Mouse (Mus musculus) spleen, adult 18-20 months (tissue): ENCODE measurements around the gene Wrb.
A peak's percentile ranks its signal among the peaks of the same experiment; 100 is the strongest.
"Not testable (repeated sequence)": the region's sequence is repeated elsewhere in the genome, so short reads cannot be mapped to it uniquely, and the experiment has no call there.

Experiments used
- DNase-seq, 2 experiments: peaks; one replicate each; pipeline ENCODE4 v3.0.0; 2022; ENCODE audit warnings: mixed read lengths in 2 of 2

Gene Wrb

DNA sequence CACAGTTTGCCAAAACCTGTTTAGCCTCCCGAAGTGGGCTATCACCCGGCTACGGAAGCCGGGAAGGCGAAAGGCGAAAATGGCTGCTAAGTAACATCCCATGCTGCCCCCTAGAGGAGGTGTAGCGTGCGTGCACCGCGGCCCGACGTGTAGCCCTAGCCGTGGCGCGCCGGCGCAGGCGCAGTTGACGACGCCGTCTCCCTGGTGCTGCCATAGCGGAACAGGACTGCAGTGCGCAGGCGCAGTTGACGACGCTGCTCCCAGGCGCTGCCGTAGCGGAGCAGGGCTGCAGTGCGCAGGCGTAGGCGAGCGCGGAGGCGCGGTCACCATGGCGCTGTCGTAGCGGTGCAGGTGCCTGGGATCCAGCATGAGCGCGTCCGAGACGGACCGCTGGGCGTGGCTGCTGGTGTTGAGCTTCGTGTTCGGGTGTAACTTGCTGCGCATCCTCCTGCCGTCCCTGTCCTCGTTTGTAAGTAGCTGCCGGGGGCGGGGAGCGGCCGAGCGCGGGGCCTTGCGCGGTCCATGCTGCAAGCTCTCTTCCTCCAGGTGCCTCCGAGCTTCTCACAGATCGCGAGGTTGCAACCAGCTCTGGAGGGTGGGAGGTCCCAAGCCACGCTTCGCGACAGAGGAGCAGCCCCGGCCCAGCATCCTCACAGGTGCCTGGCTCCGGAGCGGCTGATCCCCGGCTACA is at the start of gene Wrb:
Gene Wrb (plus strand): TSS at position 298 of the 691 bp plus-strand sequence.
- DNase-seq = peak; percentile 99 to 100

GRCm38 (mm10) chr16:96095966-96096365 is 49.2 kb upstream of the Wrb start:
- no peak for DNase-seq

- DNase-seq = not testable (repeated sequence)
Observed at GRCm38 (mm10) chr16:96097811-96098210, 47.4 kb upstream of the Wrb start.

- no peak for DNase-seq
Observed at GRCm38 (mm10) chr16:96103036-96103435, 42.2 kb upstream of the Wrb start.

DNA sequence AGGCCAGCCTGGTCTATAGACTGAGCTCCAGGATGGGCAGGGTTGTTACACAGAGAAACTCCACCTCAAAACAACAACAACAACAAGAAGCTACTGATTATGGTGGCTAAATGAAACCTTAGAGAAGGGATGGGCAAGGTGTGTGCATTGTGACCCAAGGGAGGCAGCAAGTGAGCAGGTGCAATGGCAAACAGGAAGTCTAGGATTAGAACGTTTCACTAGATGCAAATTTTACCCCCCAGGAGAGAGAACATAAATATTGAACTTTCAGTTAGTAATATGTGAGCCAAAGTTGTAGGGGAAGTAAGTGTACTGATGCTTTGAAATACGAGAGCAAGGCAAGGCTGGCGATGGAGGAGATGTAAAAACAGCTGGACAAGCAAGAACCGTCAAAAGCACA is 35.5 kb upstream of the Wrb start:
- DNase-seq = peak; percentile 29 to 35

DNA sequence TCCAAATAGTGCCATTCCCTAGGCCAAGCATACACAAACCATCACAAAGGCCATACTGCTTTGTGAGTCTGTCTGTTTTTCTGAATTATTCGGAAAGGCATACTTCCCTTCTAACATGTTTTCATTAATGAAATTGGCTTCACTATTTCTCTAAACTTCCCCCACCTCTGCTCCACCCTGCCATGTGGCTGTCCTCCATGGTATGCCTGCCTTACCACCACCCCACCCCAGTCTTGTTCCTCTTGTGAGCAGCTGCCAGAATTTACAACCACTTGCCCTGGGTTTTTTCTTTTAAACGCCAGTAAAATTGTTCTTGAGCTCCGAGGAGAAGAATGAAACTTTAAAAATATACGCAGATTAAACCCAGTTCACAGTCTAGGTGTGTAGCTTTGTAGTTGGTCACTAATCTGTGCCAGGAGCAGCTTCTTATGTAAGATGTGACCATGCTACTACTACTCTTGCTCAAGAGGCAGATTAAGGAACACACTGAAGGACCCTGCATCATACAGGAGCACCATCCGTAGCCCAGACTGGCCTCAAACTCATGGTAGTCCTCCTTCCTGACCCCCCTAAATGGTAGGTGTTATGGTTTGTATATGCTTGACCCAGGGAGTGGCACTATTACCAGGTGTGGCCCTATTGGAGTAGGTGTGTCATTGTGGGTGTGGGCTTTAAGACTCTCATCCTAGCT is 34.4 kb upstream of the Wrb start:
- peak; percentile 25 to 46 for DNase-seq

DNA sequence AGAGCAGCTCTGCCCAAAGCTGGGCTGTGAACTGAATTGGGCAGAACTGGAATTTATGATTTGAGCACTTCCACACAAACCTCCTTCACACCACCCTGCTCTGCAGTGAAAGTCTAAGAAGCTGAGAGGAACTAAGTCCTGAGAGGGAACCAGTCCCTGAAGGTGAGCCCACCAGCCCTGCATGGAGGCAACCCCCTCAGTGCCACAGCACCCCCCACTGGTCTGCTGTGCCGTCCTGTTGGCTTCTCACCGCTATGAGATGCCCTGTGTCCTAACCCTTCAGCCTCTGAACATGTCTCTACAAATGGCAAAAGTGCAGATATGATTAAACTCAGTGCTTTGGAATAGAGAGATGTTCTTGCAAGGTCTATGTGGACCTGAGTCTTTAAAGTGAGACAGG is 32.4 kb upstream of the Wrb start:
- peak; percentile 44 to 55 for DNase-seq

DNA sequence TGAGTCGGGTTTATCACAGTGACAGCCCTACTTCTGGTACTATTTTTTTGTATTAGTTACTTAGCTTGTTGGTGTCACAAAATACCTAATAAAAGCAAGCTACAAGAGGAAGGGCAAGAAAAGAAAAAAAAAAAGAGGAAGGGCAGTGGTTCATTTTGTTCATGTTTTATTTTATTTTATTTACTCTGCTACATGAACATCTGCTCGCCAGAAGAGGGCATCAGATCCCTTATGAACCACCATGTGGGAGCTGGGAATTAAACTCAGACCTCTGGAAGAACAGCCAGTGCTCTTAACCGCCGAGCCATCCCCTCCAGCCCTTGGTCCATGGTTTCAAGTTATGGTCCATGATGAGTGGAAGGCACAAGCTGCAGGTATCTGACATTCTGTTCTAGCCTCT is 30.5 kb upstream of the Wrb start:
- DNase-seq = no peak

DNA sequence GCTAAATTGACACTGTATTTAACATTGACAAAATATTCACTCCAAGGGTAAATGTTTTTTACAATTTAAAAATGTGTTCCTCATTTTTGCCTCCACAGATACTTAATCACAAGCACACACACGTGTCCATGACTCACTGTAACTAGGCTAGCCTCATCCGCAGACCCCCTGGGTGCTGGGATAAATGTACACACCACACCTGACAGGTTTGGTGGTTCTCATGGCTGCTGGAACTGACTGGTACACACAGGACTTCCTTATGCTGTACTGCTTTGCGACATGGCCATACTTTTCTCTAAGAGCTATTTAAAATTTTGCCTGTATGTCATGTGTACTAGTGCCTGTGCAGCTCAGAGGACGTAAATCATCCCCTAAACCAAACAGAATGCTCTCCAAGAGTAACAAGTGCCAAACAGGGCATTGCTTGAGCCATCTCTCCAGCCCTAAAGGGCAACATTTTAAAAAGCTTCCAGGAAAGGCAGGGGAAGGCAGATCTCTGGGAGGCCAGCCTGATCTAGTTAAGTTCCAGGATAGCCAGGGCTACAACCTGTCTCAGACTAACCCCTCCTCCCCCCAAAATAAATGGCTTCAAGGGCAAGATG is 25.1 kb upstream of the Wrb start:
- DNase-seq = no peak

GRCm38 (mm10) chr16:96126684-96127171 is 18.5 kb upstream of the Wrb start:
- DNase-seq = no peak

DNA sequence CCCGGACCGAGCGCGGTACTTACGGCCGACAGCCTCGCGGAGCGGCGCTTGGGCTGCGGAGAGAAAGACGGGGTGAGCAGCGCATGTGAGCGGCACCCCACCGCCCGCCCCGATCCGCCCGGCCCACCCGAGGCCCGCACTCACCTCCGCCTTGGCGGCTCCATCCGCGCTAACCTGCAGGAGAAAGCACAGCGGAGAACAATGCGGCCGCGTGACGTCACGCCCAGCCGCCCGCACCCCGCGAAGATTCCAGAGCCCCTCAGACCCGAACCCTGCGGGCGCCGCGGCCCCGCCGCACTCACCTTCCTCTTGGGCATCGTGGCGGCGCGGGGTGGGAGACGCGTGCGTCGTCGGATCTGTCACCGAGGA is 17.9 kb upstream of the Wrb start:
- DNase-seq = no peak

DNA sequence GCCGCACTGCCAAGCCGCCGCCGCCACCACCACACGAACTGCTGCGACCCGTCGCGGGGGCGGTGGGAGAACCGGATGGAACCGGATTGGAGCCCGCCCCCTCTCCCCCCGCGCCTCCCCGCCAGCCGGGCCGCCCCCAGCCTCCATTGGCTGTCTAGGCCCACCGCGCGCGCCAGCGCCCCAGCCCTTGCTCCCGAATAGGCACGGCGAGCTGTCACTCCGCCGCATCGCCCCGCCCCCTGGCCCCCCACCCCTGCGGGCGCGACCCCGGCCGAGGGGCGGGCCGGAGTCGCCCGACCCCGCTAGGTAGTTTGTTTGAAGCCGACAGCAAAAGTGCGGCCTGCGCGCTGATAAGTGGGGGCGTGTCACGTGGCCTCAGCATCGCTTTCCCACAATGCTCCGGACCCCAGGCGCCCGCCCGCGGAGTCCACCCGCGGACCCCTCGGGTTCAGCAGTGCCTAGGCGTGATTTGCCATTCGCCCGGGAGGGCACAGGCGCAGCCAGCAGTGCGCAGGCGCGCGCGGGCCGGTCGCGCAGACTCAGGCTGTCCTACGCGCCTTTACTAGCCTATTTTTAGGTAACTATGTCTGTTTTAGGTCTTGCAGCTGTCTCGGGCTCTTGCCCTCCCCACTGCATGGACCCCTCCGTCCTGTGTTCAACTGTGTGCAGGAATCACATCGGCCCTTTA is 17.4 kb upstream of the Wrb start, which contains the start of gene Hmgn1:
Gene Hmgn1 (minus strand): TSS at position 73 of the 688 bp plus-strand sequence.
- peak; percentile 89 to 94 for DNase-seq

- DNase-seq = no peak
Observed at GRCm38 (mm10) chr16:96128466-96128865, 16.7 kb upstream of the Wrb start.

DNA sequence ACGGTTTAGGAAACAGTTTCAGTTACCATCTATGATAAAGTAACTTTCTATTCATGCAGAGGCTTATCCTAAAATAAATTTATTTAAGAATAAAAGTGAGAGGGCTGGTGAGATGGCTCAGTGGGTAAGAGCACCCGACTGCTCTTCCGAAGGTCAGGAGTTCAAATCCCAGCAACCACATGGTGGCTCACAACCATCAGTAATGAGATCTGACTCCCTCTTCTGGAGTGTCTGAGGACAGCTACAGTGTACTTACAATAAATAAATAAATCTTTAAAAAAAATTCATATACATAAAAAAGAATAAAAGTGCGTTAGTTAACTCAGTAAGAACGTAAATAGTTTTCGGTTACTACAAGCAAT is 478 bp upstream of the Wrb start:
- not testable (repeated sequence) for DNase-seq

- no peak for DNase-seq
Observed at GRCm38 (mm10) chr16:96145814-96146213, 607 bp downstream of the Wrb start.

- DNase-seq = no peak
Observed at GRCm38 (mm10) chr16:96148834-96149233, 3.6 kb downstream of the Wrb start.

DNA sequence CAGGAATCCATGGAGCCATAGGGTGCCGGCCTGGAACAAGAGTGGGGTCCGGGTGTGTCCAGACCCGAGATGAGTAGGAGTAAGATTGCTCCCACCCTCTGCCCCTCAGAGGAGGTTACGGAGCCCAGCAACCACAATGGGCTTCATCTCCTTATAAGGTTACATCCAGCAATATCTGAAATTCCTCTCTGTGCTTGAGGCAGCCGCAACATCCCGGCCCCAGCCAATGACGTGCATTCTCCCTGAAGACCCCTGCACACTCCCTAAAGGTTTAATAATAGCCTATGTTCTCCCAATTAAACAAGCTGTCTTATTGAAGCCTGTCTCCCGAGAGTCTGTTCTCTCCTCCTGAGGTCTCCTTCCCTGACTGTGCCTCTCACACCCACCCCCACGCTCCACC is 4.1 kb downstream of the Wrb start:
- no peak for DNase-seq

DNA sequence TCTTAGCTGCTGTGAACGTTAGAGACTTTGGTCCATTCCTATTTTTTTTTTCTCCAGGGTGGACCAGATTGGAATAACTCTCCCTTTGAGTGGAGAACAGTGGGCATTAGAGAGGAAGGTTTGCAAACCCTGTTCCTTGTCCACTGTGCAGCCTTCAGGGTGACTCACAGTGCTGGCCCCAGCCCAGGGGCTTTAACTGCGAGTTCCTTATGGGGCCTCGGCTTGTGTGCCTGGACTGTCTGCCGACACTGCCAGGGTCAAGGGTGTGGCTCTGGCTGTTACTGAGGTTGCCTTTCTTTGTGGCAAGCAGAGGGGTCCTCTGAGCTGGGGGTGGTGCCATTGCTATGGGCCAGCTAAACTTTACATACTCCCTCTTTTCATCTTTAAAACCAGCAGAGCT is 5.8 kb downstream of the Wrb start:
- no peak for DNase-seq

DNA sequence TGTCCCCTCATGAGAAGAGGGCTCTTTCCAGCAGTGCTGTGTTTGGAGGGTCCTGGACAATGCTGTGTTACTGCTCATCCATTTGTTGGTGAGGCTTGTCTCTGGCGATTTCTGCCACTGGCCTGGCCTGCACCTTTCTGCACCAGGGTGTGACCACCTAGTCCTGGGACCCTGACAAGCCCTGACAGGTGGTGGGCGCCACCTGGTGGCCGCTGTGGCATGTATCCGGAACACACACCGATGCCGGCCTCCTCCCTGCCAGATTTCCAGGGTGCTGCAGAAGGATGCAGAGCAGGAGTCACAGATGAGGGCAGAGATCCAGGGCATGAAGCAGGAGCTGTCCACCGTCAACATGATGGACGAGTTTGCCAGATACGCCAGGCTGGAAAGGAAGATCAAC is 6.3 kb downstream of the Wrb start:
- peak; percentile 55 to 81 for DNase-seq

GRCm38 (mm10) chr16:96154476-96154875 is 9.3 kb downstream of the Wrb start:
- DNase-seq = no peak

- DNase-seq = no peak
Observed at GRCm38 (mm10) chr16:96156019-96156418, 10.8 kb downstream of the Wrb start.

GRCm38 (mm10) chr16:96157171-96157570 is 12.0 kb downstream of the Wrb start:
- no peak for DNase-seq

GRCm38 (mm10) chr16:96158511-96159080 is 13.4 kb downstream of the Wrb start:
- DNase-seq = no peak
